Mouse (Mus musculus) liver, embryonic 15.5 days (tissue): ENCODE data around the gene Wdhd1. TPM values are rescaled to one million over a fixed set of nuclear protein-coding genes. Genes with fewer than 3 reads are reported as not detected.
"Not testable (repeated sequence)": the region's sequence is repeated elsewhere in the genome, so short reads cannot be mapped to it uniquely, and the experiment has no call there.

Experiments used
- ATAC-seq: fragments of 200-750 bp; cut with Nextera tagmentation; 2 replicates; pipeline ENCODE4 v1.8.0; 2017; ENCODE audit warnings: moderate number of reproducible peaks, mild to moderate bottlenecking, moderate library complexity; ENCODE audit not compliant: insufficient read depth
- H3K27ac ChIP-seq: fragments of 300-500 bp; sonication (generic); replicated peaks from 2 replicates; pipeline ENCODE4 v1.5.1; 2015; ENCODE audit warnings: mild to moderate bottlenecking, inconsistent platforms
- H3K27me3 ChIP-seq: fragments of 300-500 bp; sonication (generic); 2 replicates; pipeline ENCODE4 v1.6.1; 2015; ENCODE audit warnings: mild to moderate bottlenecking, inconsistent platforms
- H3K36me3 ChIP-seq: fragments of 300-500 bp; sonication (generic); replicated peaks from 2 replicates; pipeline ENCODE4 v1.6.1; 2015; ENCODE audit warnings: moderate library complexity, mild to moderate bottlenecking, inconsistent platforms
- H3K4me1 ChIP-seq: fragments of 300-500 bp; sonication (generic); replicated peaks from 2 replicates; pipeline ENCODE4 v1.6.1; 2015; ENCODE audit warnings: inconsistent platforms
- H3K4me2 ChIP-seq: fragments of 300-500 bp; sonication (generic); 2 replicates; pipeline ENCODE4 v1.6.1; 2015; ENCODE audit warnings: moderate library complexity, mild to moderate bottlenecking, inconsistent platforms
- H3K4me3 ChIP-seq: fragments of 300-500 bp; sonication (generic); replicated peaks from 2 replicates; pipeline ENCODE4 v1.5.1; 2015; ENCODE audit warnings: mild to moderate bottlenecking, inconsistent platforms
- H3K9ac ChIP-seq: fragments of 300-500 bp; sonication (generic); 2 replicates; pipeline ENCODE4 v1.6.1; 2015; ENCODE audit warnings: moderate library complexity, mild to moderate bottlenecking, inconsistent platforms
- H3K9me3 ChIP-seq: fragments of 300-500 bp; sonication (generic); replicated peaks from 2 replicates; pipeline ENCODE4 v1.6.1; 2016; ENCODE audit warnings: inconsistent platforms
- WGBS: fragments of 180-500 bp; shearing (Covaris S2); methylation state at CpG from one replicate; pipeline ENCODE4 v1.1.7; 2015; ENCODE audit warnings: mixed read lengths; ENCODE audit not compliant: insufficient replicate concordance; 5-methylcytosine and 5-hydroxymethylcytosine counted together
- polyA plus RNA-seq: library from polyadenylated mRNA; unstranded; fragments of >200 nt; fragmentation: Nextera tagmentation; extraction: Ambion mirVana; gene quantifications from 2 replicates; pipeline ENCODE4 v1.2.1, GENCODE M21; 2015

Wdhd1 gene
- 32.3 and 33.7 TPM in 2 replicates for polyA plus RNA-seq

- under 1% methylated on average over 77 of the region's 77 CpGs for WGBS
- peaks cover 43% of the 10 kb centered on the region for H3K36me3 ChIP-seq
- peak; percentile 95 for ATAC-seq
- H3K4me1 ChIP-seq = peaks cover 21% of the 10 kb centered on the region
- H3K27ac ChIP-seq = peak within 1 kb of the TSS; percentile 99
- no peaks in the 10 kb centered on the region for H3K9me3 ChIP-seq
- H3K4me3 ChIP-seq = peak within 1 kb of the TSS; percentile 91
- peak within 1 kb of the TSS; percentile 93 for H3K9ac ChIP-seq
- H3K4me2 ChIP-seq = peak within 1 kb of the TSS; percentile 84
- H3K27me3 ChIP-seq = no peaks in the 10 kb centered on the region
Observed at GRCm38 (mm10) chr14:47276637-47277393, at the start of gene Wdhd1, which contains the start of gene Socs4. TSS of gene Wdhd1 (minus strand) at chr14:47276857. TSS of gene Socs4 (plus strand) at chr14:47276931.

GRCm38 (mm10) chr14:47325965-47326761 lies 49.5 kb upstream of the Wdhd1 start:
- Histone ChIP-seq H3K9me3 (no peaks in the 10 kb centered on the region), H3K4me2 (no peak overlapping the region), H3K4me1 (peaks cover 10% of the 10 kb centered on the region), H3K36me3 (peaks cover 14% of the 10 kb centered on the region), H3K9ac (no peak overlapping the region), H3K27me3 (no peaks in the 10 kb centered on the region), H3K27ac (no peak overlapping the region), H3K4me3 (no peak overlapping the region)
- 74% methylated on average over 9 of the region's 9 CpGs for WGBS
- no peak for ATAC-seq

- ATAC-seq = peak; percentile 99
- H3K9ac ChIP-seq, H3K27me3 ChIP-seq, H3K9me3 ChIP-seq: not testable (repeated sequence)
- H3K27ac ChIP-seq = peak overlapping the region; percentile 83
- WGBS = 21% methylated on average over 7 of the region's 8 CpGs
- peak overlapping the region; percentile 58 for H3K4me2 ChIP-seq
- peaks cover 33% of the 10 kb centered on the region for H3K4me1 ChIP-seq
- 0 out of 2 replicates have a peak overlapping the region, but pooled peaks have one; percentile 24 for H3K4me3 ChIP-seq
- peaks cover 45% of the 10 kb centered on the region for H3K36me3 ChIP-seq
Observed at GRCm38 (mm10) chr14:47321581-47321980, 44.9 kb upstream of the Wdhd1 start.

GRCm38 (mm10) chr14:47319362-47319761 lies 42.7 kb upstream of the Wdhd1 start:
- 76% methylated on average over 5 of the region's 5 CpGs for WGBS
- ATAC-seq = no peak
- H3K36me3 ChIP-seq = peaks cover 59% of the 10 kb centered on the region
- peak overlapping the region; percentile 68 for H3K27ac ChIP-seq
- H3K4me2 ChIP-seq = no peak overlapping the region
- no peaks in the 10 kb centered on the region for H3K9me3 ChIP-seq
- no peak overlapping the region for H3K9ac ChIP-seq
- H3K4me1 ChIP-seq = peaks cover 33% of the 10 kb centered on the region
- H3K27me3 ChIP-seq = no peaks in the 10 kb centered on the region
- no peak overlapping the region for H3K4me3 ChIP-seq

- WGBS = 87% methylated on average over 18 of the region's 18 CpGs
- Histone ChIP-seq H3K4me1 (peaks cover 19% of the 10 kb centered on the region), H3K27me3 (no peaks in the 10 kb centered on the region), H3K4me2 (no peak overlapping the region), H3K9ac (no peak overlapping the region), H3K4me3 (no peak overlapping the region), H3K9me3 (no peaks in the 10 kb centered on the region), H3K27ac (no peak overlapping the region), H3K36me3 (peaks cover 68% of the 10 kb centered on the region)
- ATAC-seq = peak; percentile 32; the same call in 1 of the 2 replicates
Observed at GRCm38 (mm10) chr14:47310342-47311181, 33.9 kb upstream of the Wdhd1 start.

GRCm38 (mm10) chr14:47309061-47309460 lies 32.4 kb upstream of the Wdhd1 start:
- Histone ChIP-seq H3K4me1 (peaks cover 32% of the 10 kb centered on the region), H3K27ac (no peak overlapping the region), H3K27me3 (no peaks in the 10 kb centered on the region), H3K4me3 (no peak overlapping the region), H3K9me3 (no peaks in the 10 kb centered on the region), H3K4me2 (no peak overlapping the region), H3K36me3 (peaks cover 62% of the 10 kb centered on the region), H3K9ac (no peak overlapping the region)
- WGBS = 84% methylated on average over 1 of the region's 1 CpGs
- ATAC-seq = no peak

GRCm38 (mm10) chr14:47307669-47308068 lies 31.0 kb upstream of the Wdhd1 start:
- ATAC-seq = no peak
- 78% methylated on average over 3 of the region's 3 CpGs for WGBS
- Histone ChIP-seq H3K36me3 (peaks cover 54% of the 10 kb centered on the region), H3K4me3 (no peak overlapping the region), H3K4me2 (no peak overlapping the region), H3K4me1 (peaks cover 41% of the 10 kb centered on the region), H3K9ac (no peak overlapping the region), H3K27ac (no peak overlapping the region), H3K27me3 (no peaks in the 10 kb centered on the region), H3K9me3 (no peaks in the 10 kb centered on the region)

- H3K27me3 ChIP-seq = no peaks in the 10 kb centered on the region
- H3K4me1 ChIP-seq = peaks cover 49% of the 10 kb centered on the region
- no peak for ATAC-seq
- H3K9ac ChIP-seq = no peak overlapping the region
- H3K27ac ChIP-seq = no peak overlapping the region
- H3K4me3 ChIP-seq = no peak overlapping the region
- WGBS = 71% methylated on average over 4 of the region's 4 CpGs
- no peak overlapping the region for H3K4me2 ChIP-seq
- H3K9me3 ChIP-seq = no peaks in the 10 kb centered on the region
- H3K36me3 ChIP-seq = peaks cover 48% of the 10 kb centered on the region
Observed at GRCm38 (mm10) chr14:47305933-47306332, 29.3 kb upstream of the Wdhd1 start.

GRCm38 (mm10) chr14:47304814-47305405 lies 28.3 kb upstream of the Wdhd1 start:
- peaks cover 43% of the 10 kb centered on the region for H3K36me3 ChIP-seq
- 77% methylated on average over 6 of the region's 6 CpGs for WGBS
- H3K27ac ChIP-seq = no peak overlapping the region
- no peaks in the 10 kb centered on the region for H3K27me3 ChIP-seq
- no peak overlapping the region for H3K4me2 ChIP-seq
- ATAC-seq = no peak
- H3K4me1 ChIP-seq = peaks cover 59% of the 10 kb centered on the region
- no peak overlapping the region for H3K4me3 ChIP-seq
- H3K9ac ChIP-seq = no peak overlapping the region
- no peaks in the 10 kb centered on the region for H3K9me3 ChIP-seq

GRCm38 (mm10) chr14:47302885-47303680 lies 26.4 kb upstream of the Wdhd1 start:
- H3K4me3 ChIP-seq = no peak overlapping the region
- ATAC-seq = no peak
- H3K9me3 ChIP-seq = no peaks in the 10 kb centered on the region
- no peak overlapping the region for H3K9ac ChIP-seq
- 78% methylated on average over 14 of the region's 14 CpGs for WGBS
- no peak overlapping the region for H3K27ac ChIP-seq
- peaks cover 35% of the 10 kb centered on the region for H3K36me3 ChIP-seq
- no peaks in the 10 kb centered on the region for H3K27me3 ChIP-seq
- H3K4me2 ChIP-seq = no peak overlapping the region
- peaks cover 69% of the 10 kb centered on the region for H3K4me1 ChIP-seq
